Mouse (Mus musculus): ENCODE data around the gene Nrd1.

DNA sequence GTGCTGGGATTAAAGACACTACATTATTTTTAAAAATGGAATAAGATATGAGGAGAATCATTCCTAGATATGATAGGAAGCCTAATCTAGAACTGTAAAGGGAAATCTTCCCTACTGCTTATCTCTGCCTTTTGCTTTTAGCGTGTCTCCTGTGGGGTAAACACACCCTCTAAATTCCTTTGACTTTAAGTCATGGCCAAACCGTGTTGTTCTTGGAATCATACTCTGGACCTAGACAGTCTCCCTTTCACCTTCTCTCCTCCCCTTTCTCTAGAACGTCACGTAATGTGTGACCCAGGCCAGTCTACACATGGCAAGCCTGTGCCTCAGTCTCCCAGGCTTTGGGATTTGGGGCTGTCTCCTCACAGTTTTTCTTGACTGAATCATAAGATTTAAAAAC is 47.8 kb downstream of the Nrd1 start:
- TF ChIP-seq CTCF (IDR thresholded peaks at IDR 0.05; ENCODE audit: low read depth) (no peak), EP300 (optimal IDR thresholded peaks at IDR 0.05) (no peak)

Data from stomach, postnatal 0 days (tissue).